Mouse (Mus musculus) layer of hippocampus, adult 9-11 months (tissue): ENCODE measurements around the gene Gm3625.

Experiments
- DNase-seq: peaks from one replicate; pipeline ENCODE4 v3.0.0; 2022

The Gm3625 gene

GRCm38 (mm10) chr12:4592541-4593165 is at the start of gene Gm3625, which contains the start of gene Itsn2:
Gene Gm3625, minus strand, starts transcription at chr12:4592927.
Gene Itsn2, plus strand, starts transcription at chr12:4592638.
- DNase-seq: peak; percentile 65

- DNase-seq: no peak
Observed at GRCm38 (mm10) chr12:4640737-4641136, 48.0 kb upstream of the Gm3625 start.

DNA sequence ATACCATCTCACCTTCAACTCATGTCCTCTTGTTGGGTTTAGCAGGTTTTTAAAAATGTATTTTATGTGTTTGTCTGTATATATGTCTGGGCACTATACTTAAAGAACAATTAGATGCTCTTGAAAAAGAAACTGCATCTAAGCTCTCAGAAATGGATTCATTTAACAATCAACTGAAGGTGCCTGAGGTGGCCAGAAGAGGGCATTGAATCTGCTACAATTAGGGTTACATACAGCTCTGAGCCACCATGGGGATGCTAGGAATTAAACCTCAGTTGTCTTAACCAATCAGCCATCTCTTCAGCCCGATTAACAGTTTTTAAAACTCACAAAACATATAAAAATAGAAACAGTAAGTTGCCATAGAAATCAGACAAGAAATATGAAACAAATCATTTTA is 45.7 kb upstream of the Gm3625 start:
- no peak for DNase-seq

DNA sequence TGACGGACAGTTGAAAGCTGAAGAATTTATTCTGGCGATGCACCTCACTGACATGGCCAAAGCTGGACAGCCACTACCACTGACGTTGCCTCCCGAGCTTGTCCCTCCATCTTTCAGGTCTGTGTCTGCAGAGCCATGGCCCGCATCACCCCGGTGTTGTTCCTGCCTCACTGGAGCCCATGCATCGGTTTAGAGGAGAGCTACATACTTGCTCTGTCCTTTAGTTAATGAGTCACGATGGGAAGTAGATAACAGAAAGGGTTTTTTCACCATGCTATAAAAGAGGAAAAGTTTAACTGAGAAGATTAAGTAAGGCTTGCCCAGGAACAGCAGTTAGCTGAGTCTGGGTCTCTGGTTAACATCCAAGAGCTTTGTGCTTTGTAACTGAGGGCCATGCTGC is 40.2 kb upstream of the Gm3625 start:
- no peak for DNase-seq

DNA sequence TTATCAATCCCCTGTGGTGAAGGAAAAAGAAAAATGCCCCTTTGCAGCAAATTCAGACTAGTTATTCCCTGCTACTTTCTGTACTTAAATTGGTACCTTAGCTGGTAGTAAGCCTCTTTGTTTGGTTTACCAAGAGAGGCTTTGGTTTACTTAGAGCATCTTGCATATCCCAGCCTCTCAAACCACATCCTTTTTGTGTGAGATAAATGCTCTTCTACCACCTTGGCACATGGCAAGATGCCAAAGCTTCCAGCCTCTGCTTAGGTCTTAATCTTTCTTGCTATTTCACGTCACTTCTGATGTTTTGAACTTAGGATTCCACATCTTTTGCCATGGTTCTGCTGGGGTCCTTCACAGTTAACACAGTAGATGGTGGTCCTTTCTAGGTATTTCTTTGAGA is 31.5 kb upstream of the Gm3625 start:
- DNase-seq: no peak

- no peak for DNase-seq
Observed at GRCm38 (mm10) chr12:4614722-4615121, 22.0 kb upstream of the Gm3625 start.

DNA sequence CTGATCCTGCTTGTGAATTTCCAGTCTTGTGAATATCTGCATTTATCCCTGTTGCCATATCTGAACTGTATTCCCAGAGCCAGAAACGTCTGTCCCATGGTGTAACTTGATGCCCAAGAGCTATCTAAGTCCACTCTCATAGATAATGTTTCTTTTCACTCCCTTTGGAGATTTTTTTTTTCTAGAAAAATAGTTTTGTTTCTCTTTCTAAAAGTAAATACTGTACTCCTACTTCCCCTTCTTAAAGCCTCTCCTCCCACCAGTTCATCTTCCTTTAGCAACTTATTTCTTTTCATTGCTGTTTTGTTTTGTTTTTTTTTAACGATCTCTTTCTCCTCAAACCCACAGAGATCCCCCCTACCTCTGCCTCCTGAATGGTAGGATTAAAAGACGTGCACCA is 13.9 kb upstream of the Gm3625 start:
- no peak for DNase-seq

GRCm38 (mm10) chr12:4599713-4600112 is 7.0 kb upstream of the Gm3625 start:
- DNase-seq: no peak

DNA sequence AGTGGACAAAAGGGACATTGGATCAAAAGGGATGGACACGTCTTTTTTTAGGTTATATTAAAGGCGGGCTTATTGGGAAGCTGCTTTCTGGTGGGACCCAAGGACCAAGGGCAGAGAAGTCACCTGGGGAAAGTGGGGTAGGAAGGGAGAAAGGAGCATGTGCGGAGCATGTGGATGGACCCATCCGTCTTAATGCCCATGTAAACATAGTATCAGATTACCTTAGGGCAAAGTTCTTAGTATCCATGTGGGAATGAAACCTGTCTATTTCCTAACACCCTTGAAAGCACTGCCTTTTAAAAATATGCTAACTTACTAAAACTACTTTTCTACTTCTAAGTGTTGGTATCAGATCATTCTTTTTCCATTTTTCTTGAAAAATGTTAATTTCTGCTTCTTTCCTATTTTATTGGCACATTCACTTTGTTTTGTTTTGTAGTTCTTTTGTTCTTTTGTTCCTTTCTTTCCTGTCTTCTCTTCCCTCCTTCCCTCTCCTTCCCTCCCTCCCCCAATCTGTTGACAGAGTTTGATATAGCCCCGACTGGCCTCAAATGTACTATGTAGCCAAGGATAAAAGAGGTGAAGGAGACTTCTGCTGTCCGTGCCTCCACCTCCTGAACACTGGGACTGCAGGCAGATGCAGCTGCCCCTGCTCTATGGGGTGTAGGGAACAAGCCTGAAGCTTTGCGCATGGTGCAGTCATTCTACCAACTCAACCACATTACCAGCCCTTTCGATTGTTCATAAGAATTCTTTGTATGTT is 6.1 kb upstream of the Gm3625 start:
- DNase-seq: no peak

- DNase-seq: no peak
Observed at GRCm38 (mm10) chr12:4595055-4595454, 2.3 kb upstream of the Gm3625 start.

GRCm38 (mm10) chr12:4593930-4594391 is 1.2 kb upstream of the Gm3625 start:
- DNase-seq: no peak

- DNase-seq: peak; percentile 14
Observed at GRCm38 (mm10) chr12:4593166-4593929, 621 bp upstream of the Gm3625 start.

- DNase-seq: no peak
Observed at GRCm38 (mm10) chr12:4592025-4592424, 702 bp downstream of the Gm3625 start.

DNA sequence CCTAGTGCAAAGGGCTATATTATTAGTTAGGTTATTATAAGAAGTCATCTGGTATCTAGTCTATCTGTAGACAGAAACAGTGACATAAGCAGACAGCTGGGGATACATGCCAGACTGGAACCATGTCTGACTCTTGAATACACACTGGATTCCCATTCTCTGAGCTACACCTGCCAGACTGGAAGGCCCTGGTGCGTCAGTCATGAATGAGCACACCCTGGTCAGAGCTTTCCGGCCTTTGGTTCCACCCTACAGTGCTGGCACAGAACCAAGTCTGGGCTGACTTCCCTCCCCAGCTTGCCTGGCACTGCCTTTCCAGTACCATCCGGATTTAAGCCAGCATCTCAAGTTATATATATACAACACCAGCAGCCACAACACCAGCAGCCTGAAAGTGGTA is 4.1 kb downstream of the Gm3625 start:
- peak; percentile 27 for DNase-seq

DNA sequence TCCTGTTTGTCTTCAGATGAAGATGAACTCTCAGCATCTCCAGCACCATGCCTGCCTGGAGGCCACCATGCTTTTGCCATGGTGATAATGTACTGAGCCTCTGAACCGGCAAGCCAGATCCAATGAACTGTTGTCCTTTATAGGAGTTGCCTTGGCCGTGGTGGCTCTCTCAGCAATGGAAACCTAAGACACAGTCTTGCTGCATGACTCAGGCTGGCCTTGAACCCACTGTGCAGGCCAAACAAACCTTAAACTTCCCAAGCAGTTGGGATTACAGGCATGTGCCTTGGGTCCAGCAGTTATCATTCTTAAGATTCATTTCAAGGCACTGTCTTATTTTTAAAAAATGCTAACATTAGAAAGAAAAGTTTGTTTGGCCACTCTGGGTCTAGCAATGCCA is 4.9 kb downstream of the Gm3625 start:
- no peak for DNase-seq

DNA sequence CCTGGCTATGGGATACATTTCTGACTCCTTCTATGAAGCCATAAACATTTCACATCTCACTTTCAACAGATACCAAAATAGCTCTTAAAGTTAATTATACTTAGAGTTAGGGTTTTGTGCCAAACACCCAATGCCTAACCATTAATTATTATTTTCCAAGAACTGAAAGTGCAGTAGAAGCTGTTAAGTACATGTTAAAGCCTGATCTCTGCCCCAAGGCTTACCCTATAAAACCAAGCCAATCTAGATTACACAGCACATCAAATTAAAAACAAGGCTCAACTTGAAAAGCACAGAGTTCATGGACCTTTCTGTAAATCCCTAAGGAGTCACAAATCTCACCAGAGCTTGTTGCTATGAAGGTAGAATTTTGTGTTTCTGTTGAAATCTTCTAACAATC is 10.4 kb downstream of the Gm3625 start:
- no peak for DNase-seq

GRCm38 (mm10) chr12:4574065-4574464 is 18.7 kb downstream of the Gm3625 start:
- DNase-seq: no peak

DNA sequence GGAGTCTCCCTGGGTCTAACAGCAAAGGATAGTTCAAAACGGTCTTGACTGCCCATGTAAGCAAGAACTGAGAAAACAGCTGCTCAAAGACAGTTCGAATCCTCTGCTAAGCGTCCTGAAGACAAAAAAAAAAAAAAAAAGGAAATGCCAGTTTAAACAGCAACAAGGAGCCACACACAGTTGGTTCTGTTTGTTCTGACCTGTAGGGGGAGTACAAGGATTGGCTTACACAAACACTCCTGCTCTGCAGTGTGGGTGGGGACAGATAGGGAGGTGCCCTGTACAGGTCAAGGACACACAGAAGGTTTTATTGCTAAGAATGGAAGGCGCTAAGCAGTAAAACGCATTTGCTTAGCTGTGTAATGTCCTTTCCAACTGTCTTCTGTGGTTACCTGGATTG is 20.9 kb downstream of the Gm3625 start:
- DNase-seq: peak; percentile 57

DNA sequence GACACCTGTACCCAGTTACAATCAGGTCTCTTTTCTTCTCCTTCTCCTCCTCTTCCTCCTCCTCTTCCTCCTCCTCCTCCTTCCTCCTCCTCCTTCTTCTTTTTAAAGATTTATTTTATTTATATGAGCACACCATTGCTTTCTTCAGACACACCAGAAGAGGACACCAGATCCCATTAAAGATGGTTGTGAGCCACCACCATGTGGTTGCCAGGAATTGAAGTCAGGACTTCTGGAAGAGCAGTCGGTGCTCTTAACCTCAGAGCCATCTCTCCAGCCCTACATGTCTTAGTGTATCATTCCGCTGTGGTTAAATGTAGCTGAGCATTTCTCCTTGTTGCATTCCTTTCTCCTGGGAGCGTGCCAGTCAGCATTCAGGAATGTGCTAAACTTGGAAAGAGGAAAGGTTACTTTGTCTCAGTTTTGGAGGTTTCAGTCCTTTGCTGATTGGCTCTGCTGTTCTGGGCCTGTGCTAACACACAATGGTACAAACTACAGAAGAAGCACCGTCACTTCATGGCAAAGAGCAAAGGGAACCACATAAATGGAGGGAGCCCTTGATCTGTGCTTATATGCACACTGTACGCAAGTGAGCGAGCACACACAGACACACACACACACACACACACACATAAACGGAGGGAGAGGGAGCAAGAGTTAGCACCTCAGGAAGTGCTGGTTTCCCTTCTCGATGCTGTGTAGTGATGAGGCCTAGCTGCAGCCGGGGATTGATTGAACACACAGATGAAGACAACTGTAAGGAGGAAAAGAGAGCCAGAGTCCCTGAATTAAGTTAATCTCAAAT is 34.0 kb downstream of the Gm3625 start:
- no peak for DNase-seq

- DNase-seq: no peak
Observed at GRCm38 (mm10) chr12:4558013-4558412, 34.7 kb downstream of the Gm3625 start.

DNA sequence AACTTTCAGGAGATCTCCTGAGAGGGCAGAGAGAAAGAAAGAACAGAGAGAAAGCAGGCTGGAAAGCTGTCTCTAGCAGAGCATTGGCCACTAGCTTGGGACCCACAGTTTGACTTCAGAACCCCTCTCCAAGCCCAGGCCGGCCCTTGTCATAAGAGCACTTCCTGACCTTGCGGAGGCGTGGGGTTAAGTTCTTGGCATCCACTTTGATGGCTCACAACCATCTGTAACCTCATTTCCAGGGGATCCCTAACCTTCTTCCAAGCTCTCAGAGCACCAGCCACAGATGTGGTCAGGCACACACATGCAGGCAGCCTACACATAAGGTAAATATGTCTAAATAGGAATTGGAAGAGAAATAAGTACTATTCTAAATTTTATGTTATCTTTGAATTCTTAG is 35.3 kb downstream of the Gm3625 start:
- no peak for DNase-seq

DNA sequence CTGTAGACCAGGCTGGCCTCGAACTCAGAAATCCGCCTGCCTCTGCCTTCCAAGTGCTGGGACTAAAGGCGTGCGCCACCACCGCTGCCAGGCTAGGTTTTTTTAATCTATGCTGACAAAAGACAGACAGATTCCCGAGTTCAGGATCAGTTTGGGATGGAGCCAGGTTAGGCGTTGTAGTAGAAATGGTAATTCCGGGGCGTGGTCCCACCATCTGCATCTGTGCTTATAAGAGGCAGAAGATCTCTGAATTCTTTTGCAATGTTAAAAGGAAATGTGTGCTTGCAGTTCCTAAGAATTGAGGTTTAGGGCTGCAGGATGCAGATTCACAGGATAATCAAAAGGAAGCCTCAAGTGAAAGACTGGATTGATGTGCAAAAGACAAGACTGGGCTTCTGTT is 35.8 kb downstream of the Gm3625 start:
- DNase-seq: no peak

GRCm38 (mm10) chr12:4555451-4555850 is 37.3 kb downstream of the Gm3625 start:
- no peak for DNase-seq
